Mouse (Mus musculus) thymus, postnatal 0 days (tissue): ENCODE data around the gene Pakap. TPM values are rescaled to one million over a fixed set of nuclear protein-coding genes. Genes with fewer than 3 reads are reported as not detected.

Experiments used
- DNase-seq: peaks from one replicate; pipeline ENCODE4 v3.0.0-alpha.2; 2015; ENCODE audit warnings: low spot score
- polyA plus RNA-seq: library from polyadenylated mRNA; unstranded; fragments of >200 nt; fragmentation: Nextera tagmentation; extraction: Ambion mirVana; gene quantifications from 2 replicates; pipeline ENCODE4 v1.2.1, GENCODE M21; 2015

Pakap gene
- 10.0 and 13.7 TPM in 2 replicates for polyA plus RNA-seq

DNA sequence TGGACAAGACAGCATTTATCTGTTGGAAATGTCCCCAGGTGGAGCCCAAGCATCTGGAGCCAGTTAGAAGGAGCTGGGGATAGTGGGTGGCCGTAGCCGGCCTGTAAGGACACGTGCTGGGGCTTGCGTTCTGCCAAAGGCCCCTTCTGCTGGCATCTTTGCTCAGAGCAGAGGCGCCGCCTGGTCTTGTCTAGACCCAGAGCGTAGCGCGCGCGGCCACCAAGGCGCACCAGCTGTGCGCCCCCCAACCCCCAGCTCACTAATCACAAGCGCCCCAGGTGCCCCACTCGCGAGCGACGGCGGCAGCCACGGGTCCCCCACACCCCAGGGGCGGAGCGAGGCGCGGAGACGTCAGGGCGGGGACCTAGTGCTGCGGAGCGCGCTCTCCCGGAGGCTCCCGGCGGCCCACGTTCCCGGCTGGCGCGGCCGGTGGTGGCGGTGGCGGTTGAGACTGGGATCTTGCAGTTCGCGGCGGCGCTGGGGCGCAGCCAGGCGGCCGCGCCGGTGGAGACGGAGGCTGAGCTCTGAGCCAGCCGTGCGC is at the start of gene Pakap:
Gene Pakap (plus strand): TSS at position 514 of the 541 bp plus-strand sequence.
- no peak for DNase-seq

DNA sequence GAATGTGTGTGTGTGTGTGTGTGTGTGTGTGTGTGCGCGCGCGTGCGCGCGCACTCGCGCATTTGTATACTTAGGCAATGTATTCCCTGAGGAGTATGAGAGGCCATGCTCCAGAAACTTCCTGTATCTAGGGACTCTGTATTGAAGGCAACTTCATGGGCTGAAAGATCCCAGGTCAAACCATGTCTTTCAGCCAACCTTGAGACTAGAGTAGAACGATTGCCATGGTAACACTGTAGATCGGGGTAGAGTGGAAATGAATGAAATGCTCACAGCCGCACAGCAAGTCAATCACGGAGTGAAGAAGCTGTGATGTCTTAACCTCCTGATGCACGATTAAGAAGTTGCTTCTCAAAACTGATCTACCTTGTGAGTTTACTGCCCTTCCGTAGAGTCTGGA is 44.5 kb upstream of the Pakap start:
- DNase-seq, result no peak

DNA sequence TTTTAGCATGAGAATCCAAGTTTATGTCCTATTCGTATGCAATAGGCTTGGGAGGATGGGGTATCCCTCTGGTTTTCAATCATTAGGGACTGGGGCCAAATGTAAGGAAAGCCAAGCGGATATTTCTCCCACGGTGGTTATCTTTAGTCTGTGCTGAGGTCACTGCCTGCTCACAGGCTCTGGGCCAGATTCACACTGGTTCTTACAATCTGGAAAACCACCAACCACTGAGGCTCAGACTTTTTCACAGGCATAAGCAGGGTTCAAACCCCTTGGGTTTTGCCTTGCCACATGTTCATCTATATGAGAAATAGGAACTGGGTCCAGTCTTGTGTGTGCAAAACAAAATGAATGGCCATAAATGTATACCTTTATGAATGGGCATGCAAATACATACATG is 43.5 kb upstream of the Pakap start:
- no peak for DNase-seq

DNA sequence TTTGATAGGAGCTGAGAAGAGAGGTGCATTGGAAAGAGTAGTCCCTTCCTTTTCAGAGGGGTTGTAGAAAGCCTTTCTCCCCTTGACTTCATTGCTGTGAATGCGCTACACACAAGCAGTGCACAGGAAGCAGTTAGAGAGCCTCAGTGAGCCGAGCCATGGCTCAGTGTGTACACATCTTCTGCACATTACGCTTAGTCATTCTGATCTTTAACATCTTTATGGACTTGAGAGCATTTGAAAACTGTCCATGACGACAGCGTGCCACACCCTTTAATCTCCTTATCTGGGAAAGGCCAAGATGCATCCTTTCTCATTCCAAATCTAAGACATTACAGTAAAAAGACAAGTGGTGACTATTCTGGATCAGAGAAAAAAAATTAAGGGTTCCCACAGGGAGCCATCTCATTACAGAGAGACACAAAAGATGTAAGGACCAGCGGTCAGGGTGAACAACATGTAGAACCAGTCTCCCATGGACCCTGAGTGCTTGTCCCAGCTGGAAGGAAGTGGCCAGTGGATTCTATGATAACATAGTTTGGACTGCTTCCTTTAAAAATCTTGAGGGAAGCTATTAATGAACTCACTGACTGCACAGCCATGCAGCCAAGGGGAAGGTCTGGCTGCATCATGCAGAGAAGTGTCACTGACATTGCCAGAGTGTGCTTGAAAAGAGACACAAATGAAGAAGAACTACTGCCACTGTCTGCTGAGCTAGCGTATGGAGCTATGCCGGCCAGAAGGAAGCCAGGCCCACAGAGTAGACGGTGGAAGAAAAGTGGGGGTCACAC is 42.6 kb upstream of the Pakap start:
- DNase-seq, result no peak

DNA sequence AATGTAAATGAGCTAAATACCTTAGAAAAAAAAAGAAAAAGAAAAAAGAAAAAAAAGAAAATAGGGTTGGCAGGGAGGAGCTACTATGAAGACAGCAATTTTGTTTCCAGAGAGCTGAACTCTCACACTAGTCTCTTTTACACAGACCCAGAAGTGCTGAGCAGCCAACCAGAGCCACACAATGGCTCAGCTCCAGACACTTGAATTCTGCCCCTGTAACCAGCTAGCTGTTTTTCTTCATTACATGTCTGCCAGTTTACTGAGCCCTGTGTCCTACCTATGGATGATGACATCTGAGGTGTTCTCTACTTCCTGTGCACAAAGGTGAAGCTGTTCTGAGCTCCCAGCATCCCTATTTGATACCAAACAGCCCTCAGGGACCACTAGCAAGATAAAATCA is 39.7 kb upstream of the Pakap start:
- DNase-seq, result no peak

DNA sequence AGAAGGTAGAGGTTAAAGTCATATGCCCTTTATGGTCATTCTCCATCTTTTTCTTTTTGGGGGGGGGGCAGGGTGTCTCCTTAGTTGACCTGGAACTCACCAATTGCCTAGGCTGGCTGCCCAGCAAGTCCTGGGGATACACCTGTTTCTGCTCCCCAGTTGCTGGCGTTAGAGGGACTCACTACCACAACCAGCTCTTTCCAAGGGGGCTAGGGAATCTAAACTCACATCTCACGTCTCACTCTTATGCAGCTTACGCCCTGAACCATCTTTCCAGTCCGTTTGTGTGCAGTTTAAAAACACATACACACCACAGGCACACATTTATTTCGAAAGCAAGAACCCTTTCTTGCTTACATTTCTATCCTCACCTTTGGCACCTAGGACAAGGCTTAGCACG is 34.3 kb upstream of the Pakap start:
- DNase-seq, result no peak

DNA sequence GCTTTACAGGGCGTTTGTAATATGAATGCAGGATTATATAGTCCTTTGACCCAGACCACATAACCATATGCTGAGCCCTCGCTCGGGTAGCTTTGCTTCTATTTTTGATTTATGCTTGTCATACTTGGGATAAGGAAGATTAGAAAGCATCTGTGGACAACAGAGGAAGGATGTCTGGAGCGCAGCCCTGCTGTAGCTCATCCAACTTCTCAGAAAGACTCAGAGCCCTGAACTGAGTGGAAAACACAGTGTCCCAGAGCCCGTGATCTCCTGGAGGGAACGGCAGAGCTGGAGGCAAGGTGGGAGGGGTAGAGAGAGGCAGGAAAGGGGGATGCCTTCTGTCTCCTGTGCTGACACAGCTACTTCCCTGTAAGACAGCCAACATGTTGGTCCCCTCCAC is 33.7 kb upstream of the Pakap start:
- no peak for DNase-seq

DNA sequence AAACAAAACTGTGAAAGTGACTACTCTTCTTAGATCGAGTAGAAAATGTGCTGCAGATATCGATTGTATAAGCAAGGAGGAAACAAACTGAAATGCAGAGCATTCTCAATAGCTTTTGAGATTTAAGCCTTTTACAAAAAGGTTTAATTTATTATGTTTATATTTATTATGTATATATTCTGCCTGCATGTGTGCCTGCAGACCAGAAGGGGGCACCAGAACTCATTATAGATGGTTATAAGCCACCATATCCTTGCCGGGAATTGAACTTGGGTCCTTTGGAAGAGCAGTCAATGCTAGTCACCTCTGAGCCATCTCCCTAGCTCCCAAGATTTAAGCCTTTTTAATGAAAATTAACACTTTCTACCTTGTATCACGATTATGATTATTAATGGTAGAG is 32.9 kb upstream of the Pakap start:
- DNase-seq, result no peak

DNA sequence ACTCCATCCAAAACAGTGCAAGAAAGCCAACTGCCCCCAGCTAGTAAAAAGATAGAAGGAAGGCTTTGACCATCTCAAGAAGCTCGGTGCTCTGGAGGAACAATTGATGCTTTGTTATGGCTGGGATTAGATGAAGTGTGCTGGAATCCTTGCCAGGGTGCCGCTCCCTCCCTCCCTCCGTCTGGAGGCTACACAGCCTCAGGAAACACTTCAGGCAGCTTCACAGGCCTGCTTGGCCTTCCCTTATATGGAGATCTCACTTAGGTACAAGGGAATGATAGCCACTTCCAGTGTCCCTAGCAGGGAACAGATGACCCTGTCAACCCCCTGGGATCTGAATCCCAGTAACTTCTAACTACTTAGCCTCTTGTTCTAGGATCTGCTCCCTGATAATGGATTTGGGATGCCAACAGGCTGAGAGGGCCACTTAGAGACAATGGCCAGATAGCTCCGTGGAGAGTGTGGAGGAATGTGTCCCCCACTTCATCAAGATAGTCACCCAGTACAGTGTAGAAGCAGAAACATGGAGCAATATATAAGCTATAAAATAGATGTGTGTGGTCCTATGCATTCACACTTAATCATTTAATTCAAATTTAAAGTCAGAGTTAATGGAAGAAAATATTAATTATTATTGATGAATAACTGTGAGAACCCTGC is 29.8 kb upstream of the Pakap start:
- no peak for DNase-seq

DNA sequence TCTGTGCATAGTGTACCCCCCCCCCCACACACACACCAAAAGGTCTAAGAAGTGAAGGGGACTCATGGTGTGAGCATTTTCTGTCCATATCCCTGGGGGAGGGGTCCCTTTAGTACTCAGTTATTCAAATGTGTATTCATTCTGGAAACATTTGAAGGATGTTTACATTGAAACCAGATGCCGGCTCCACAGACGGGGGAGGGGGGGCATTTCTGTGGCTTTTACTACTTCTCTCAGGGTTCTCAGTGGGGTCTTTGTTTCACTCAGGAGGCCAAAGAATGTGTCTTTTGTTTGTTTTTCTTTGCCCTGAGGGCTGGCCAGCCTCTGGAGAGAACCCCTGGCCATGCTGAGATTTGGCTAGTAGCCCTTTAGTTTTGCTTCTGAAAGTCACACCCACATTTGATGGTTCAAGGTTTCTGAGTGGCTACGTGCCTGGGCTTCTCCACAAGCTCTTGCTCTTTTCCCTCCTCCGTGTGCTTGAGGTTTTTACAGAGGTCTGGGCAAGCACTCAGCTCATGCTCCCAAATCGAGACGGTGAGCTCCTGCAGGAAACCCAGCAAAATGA is 24.2 kb upstream of the Pakap start:
- peak; percentile 2 for DNase-seq

DNA sequence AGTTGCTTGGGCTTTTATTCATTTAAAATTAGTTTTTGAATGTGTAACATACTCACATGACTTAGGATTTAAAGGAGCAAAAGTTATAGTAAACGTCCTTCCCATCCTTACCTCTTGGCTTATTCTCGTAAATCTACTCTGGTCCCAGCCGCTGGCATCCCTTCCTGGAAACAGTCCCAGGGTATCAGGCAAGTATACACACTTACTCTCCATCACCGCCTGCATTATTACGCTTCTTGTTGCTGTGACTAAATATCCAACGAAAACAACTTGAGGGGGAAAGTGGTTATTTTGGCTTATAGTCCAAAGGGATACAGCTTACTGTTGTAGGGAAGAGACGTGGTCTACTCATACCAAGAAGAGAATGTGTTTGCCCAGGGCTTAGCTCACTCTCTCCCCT is 20.2 kb upstream of the Pakap start:
- no peak for DNase-seq

DNA sequence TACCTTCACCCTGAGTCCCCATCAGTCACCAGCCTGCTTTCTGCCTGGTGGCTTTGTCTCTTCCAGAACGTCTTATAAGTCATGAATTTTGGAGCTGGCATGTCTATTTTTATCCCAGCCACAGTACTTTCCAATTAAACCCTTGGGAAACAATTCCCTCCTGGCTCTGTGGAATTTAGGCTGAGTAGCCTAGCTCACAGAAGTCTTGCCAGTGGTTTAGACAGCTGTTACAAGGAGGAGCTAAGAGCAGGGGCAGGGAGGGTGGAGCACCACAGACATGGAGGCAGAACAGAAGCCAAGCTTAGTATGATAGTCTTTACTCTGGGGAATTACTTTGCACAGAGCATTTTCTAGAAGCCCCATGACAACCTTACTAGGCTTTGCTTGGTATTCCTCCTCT is 17.8 kb upstream of the Pakap start:
- no peak for DNase-seq

DNA sequence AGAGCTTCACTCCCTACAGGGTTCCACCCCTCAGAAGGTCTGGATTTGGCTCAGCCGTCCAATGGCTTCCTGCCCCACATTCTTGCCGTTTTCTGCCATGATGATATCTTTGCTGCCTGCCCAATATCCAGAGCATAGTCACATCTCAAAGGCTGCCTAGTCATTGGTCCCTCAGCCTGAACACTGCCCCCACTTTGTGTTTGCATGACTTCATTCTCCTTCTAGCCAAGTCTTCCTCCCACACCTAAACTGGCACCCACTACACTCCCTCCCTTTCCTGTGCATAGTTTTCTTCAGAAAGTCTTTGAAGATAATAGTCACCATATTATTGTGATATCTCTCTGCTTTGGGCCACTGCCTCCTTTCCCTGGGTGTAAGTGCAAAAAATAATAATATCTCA is 10.9 kb upstream of the Pakap start:
- DNase-seq, result no peak

DNA sequence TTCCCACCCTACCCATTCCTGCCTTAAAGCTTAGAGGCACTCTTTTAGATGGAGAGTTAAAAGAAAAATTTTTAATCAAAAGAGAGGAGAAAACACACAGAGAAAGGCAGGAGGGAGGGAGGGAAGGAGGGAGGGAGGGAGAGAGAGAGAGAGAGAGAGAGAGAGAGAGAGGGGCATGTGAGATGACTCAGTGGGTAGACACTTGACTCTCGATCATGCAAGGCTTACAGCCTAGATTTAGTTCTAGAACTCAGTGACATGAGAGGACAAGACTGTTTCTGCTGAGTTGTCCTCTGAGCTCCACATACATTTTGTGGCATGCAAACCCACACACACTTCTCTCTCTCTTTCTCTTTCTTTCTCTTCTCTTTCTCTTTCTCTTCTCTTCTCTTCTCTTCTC is 8.5 kb upstream of the Pakap start:
- DNase-seq, result no peak

DNA sequence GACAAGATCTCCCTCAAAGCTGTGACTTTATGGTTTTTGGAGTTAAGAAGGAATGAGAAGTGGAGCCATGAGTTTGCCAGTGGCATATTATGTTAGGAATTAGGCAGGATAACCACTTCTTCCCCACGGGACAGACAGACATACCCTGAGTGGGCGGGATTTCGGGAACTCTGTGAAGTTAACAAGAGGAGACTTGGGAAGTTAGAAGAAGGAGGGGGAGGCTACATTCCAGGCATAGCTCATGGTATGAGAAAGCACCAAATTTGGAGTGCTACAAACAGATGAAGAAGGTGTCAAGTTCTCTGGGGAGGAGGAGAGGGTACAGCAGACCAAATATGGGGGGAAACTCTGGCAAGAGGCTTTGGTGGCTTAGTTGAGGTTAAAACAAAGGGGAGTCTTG is 8.0 kb upstream of the Pakap start:
- no peak for DNase-seq

DNA sequence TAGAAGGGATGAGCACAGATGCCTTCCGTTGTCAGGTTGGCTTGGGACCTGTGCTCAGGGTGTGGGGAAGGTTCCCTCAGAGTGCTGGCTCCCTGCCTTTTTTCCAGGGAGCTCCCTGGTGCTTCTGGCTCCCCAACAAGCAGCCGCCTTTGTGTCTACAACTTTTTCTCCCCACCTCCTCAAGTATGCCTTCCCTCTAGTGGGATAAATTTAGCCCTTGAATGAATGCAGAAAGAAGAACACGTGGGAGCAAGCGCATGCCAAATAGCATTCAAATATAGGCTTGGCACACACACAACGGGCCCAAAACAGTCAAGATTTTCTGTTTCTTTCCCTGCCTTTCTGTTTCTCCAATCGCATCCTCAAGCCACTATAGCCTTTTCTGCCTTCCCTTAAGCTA is 6.9 kb upstream of the Pakap start:
- DNase-seq, result no peak

DNA sequence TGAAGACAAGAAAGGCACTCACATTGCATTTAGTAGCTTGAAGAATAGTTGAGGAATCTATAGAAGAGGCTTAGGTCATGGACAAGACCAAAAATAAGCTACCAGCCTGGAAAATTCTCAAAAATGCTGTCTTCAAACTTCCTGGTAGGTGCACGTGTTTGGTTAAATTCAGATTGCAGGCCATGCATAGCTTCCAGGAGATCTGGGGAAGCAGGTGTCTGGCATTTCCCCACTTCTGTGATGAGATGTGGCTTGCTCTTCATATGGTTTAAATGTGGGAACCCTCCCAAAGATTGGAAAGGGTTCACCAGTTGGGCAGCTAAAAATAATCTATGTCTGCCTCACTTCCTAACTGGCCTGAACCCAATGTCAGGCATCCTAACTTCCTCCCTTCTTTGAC is 2.7 kb upstream of the Pakap start:
- no peak for DNase-seq

DNA sequence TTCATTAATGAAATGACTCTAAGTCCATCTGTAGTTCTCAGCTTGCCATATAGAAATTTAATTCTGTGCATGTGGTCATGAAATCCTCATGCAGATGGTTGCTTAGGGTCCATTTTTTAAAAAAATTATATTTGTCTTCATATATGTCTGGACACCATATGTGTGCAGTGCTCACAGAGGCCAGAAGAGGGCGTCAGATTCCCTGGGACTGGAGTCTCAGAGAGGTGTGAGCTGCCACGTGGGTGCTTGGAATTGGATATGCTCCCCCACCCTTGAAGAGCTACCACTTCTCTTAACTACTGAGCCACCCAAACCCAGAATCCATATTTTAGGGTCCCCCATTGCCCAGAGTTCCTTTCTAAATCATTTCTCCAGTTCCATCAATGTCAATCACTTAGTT is 2.2 kb upstream of the Pakap start:
- DNase-seq, result no peak

DNA sequence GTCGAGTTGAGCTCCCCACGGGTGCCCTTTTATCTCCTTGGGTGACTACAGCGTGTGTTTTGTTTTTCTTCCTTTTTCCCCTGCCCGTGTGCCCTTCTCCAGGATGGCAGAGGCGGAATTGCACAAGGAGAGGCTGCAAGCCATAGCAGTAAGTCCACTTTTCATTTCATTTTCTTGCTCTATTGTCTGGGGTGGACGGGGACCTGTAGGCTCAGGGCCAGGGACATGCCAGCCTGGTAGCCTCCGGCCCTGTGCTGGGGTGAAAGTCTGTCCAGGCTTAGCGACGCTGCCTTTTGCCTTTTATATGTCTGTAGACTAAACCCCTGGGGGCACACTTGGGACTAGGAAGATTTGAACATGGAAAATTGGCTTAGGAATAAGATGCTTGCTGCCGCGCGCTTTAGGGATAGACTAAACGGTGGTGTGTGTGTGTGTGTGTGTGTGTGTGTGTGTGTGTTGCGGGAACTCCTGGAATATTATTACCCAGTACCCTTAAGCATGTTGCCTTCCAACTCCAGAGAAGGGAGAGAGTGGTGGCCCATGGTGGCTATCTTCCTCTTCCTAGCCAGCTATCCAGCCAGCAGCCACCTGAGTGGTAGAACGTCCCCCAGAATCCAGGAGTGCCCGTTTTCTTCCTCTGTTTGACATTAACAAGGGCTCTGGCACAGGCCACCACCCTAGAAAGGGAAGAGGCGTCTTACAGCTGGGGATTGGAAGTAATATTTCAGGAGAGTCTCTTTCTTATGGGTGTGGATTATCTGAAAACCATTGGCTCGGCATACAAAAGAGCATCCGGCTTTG is 489 bp downstream of the Pakap start:
- no peak for DNase-seq

DNA sequence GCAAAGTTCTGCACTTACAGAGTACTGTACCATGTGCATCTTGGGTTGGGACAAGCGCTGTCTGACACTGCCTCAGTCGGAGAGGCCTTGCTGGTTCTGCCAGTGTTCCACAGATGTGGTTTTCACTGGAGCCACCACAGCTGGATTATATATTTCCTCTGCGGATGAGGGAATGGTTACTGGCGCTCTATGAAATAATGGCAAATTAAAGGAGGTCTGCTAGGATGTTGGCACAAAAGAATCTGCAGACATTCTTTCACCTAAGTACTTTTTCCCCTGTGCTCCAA is 1.0 kb downstream of the Pakap start:
- no peak for DNase-seq

DNA sequence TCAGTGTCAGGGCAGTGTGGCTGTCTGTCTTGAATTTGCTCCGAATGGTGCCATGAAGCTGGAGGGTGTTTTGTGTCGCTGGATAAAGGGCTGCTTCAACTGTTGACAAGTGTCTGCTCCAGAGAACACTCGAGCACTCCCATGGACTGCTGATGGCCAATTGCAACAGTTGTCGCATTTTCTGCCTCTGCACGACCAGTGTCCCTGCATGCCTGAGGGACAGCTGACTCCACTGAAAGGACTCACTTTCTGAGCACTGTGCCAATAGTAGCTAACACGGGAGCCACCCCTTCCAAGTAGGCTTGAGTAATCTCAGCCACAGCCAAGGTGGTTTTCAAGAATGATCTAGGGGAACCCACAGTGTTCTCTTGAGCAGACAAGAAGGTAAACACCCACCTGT is 1.7 kb downstream of the Pakap start:
- DNase-seq, result no peak

DNA sequence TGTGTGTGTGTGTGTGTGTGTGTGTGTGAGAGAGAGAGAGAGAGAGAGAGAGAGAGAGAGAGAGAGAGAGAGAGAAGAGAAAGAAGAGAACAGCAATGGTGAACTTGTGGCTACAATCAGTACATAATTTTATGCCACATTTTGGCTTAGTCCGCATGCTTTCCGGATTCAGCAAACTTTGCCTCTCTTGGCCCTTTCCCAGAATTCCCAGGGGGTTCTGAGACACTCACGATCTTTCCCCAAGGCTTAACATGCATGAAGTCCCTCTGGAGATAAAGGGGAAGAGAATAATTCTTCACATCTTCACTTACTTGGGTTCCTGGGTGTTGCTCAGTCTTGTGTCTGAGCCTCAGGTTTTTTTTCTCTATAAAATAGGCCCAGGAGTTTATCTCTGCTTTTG is 2.2 kb downstream of the Pakap start:
- no peak for DNase-seq
